Mouse (Mus musculus) cerebellum, postnatal 25 days (tissue): ENCODE results near the gene Ugt1a8.
A peak's percentile ranks its signal among the peaks of the same experiment; 100 is the strongest.

ENCODE experiments used
- DNase-seq, 2 experiments: peaks; one replicate each; pipeline ENCODE4 v3.0.0; 2021; ENCODE audit warnings: mixed read lengths in 2 of 2

The Ugt1a8 gene

DNA sequence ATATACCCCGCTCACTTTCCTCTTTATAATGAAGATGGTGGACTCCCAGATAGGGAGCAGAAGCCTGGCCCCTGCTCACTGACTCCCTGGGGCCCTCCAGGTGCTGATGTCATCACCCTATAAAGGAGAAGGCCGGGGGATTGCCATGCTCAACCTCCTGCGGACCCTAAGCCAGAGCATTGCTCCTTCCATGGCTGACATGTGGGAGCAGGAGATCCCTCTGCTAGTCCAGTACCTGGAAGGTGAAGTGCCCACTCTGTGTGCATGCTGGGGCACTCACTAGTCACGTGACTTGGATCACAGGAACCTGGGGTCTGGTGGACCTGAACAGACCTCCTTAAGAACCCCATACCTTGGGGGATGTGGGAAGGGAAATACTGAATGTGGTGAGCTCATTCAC lies 153.0 kb downstream of the Ugt1a8 start:
- DNase-seq = no peak

DNA sequence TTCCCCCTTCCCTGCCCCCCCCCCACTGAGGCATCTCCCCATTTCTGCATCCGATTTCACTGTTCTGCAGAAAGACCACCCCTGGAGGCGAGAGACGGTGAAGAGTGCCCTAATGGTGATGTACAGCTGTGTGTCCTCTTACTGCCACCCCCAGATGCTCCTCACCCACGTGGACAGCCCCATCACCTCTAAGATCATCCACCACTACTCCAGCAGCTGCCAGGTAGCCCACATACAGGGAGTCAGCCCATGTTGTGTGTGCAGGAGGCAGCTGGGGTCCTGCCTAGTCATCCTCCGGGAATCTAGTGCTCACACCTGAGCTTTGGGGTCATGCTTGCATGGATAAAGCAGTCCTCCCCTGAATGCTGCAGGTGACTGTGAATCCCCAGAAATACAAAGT lies 156.2 kb downstream of the Ugt1a8 start:
- DNase-seq = no peak

DNA sequence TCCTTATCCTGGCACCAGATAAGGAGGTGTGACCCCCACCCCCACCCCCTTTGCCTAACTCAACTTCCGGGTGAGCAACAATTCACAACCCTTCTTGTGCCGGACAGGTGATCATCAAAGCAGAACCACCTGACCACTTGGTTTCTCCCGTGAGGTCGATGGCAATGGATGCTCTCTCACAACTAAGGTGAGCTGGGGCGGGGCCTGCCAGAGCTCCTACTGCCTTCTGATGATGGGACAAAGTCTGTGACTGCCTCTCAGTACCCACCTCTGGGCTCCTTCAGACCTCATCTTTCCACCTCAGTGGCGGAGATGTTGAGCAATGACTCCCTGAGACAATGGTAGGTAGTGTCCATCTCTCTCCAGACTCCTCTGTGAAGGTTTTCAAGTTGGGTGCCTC lies 158.3 kb downstream of the Ugt1a8 start:
- no peak for DNase-seq

DNA sequence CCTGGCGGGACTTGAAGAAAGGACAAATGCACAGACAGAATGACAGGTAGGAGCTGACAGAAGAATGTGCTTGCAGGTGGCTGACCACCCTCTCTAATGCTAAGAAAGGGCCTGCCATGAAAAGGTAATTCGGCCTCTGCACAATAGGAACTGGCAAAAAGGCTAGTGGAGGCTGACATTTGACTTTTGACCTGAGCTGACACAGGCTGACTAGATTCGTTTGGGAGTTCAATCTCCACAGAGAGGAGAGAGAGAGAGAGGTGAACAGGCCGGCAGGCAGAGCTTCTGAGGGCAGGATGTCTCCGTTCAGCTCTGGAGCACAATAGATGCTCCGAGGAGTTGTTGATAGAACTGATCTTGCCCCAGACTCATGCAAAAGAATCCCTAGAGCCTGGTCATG lies 158.8 kb downstream of the Ugt1a8 start:
- no peak for DNase-seq

DNA sequence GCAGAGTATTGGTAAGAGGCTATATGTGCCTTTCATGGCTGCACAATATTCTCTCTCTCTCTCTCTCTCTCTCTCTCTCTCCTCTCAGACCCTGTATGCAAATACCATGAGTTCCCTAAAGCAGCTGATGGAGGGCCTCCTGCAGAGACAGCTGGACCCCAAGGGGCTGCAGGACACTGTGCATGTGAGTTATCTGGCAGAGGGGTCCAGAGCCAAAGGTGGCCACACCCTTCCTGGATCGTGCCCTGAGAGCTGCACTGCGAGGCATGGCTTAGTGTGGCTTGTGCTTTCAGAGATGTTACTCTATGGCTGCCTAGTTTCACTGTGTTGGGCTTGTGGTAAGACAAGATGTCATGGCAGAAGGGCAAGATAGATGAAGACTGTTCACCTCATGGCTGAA lies 160.0 kb downstream of the Ugt1a8 start:
- no peak for DNase-seq

DNA sequence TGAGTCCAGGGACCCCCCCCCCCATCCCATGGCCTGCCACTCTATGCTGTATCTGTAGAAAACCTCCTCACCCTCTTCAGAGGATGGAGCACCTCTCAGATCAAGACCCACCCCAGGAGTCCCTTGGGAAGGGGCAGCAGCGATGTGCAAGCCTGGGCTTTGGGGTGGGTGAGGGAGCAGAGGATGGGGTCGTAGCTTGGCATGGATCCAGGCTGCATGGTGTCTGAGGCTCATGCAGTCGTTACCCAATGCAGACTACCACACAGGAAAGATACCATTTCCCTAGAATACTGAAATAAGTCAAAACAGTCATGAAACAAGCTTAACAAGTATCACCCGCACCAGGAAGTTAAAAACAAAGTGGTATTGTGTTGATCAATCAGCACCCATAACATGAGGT lies 161.0 kb downstream of the Ugt1a8 start:
- DNase-seq = peak in 1 of 2 experiments; percentile 28

DNA sequence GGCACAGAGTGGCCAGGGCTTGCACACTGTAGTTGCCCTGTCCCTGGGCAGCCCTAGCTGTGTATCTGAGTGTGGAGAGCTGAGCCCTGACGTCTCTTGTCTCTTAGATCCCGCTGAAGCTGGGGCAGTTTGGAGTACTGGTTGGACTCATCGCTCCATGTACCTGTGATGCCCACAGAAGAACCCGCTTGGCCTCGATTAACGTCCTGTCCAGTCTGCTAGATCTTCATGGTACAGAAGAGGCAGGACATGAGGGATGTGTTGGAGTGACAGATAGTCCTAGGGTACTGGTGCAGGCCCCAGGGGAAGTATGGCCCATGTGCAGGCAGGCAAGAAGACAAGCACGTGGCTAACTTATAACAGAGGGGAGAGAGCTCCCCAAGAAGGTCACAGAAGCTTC lies 162.0 kb downstream of the Ugt1a8 start:
- DNase-seq = no peak

DNA sequence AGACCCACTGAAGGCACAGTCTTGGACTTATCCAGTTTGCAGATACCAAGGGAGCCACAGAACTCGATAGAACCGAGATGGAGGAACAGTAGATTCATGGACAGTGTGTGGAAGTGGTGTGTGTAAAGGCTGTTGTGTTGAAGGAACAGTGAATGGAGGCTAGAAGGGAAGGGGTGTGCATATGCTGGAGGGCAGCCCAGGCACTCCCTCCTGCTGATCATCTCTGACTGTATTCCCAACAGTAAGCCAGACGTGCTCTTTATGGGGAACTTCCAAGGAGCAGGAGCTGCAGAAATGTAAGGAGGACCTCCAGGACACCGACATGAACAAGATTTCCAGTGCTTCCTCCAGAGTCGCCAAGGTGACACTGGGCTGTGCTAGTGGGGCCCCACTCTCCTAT lies 162.4 kb downstream of the Ugt1a8 start:
- DNase-seq = no peak

DNA sequence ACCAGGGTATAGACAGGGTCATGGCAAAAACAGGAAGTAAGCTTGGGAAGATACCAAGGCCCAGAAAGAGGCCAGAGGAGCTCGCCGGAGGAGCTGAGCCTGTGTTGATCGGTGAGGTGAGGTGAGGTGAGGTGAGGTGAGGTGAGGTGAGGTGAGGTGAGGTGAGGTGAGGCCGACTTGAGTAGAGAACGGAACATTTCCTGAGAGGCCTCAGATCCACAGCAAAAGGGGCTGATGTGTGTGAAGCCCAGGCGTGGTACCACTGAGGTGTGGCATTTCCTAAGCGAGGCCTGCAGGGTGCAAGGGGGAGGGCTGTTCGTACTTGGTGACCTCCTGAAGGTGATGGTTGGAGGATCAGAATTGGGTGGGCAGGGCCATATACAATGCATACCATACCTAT lies 165.5 kb downstream of the Ugt1a8 start:
- DNase-seq = no peak

DNA sequence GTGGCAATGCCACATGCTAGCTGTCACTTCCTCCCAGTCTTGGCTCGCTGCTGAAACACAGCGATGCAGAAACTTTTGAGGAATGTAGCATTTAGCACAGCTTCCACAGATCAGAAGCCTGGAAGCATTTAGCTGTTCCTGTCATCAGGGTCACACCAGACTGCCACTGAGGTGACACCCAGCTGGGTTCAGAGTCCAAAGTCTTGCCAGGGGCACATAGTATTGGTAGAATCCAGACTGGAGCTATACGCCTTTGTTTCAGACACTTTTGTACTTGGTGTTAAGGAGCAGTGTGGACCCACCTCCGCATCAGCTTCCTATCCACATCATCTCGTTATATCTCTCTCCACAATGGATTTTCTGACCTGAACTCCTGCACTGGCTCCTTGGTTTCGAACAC lies 165.9 kb downstream of the Ugt1a8 start:
- no peak for DNase-seq

DNA sequence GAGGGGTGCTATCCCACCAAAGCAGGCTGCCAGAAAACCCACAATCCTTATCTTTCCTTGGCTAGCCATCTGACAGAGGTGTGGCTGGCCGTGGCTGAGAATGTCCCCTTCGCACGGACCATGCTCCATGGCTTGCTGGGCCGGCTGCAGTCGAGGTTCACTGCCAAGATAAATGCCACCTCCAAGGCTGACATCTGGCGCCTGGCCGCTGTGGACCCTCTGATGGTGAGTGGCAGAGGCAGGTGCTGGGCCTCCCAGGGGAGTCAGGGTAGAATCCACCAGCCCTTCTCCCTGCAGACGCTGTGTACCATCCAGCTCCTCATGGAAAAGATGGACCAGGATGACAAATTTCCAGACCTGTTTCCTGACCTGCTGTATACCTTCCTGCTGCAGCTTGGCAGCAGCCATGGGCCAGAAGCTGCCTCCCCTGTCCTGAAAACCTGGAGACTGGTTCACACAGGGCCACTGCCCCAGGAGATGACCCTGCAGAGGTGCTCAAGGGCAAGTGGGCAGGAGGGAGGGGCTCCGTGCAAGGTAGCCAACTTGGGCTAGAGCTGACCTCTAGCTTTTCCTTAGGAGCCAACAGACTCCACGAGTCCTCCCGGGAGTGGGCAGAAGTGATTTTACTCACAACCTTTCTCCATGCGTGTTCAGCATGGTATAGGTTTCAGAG lies 167.3 kb downstream of the Ugt1a8 start:
- peak in 1 of 2 experiments; percentile 38 for DNase-seq

DNA sequence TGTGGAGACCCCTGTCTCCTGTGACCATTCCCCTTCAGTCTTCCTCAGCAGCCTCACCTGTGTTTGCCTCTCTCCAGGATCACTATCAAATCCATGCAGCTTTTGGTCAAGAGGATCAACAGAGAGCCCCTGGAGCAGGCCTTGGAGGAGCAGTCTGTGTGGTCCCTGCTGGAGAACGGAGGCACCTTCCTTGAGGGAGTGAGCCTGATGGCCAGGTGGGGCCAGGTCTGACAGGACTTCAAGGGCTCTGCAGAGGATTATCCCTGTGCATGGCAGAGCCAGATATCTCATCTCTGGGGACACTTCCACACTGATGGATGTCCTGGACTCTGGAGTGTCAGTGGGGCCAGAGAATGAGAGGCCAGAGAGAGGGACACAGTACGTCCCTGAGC lies 167.8 kb downstream of the Ugt1a8 start:
- DNase-seq = peak in 1 of 2 experiments; percentile 35

DNA sequence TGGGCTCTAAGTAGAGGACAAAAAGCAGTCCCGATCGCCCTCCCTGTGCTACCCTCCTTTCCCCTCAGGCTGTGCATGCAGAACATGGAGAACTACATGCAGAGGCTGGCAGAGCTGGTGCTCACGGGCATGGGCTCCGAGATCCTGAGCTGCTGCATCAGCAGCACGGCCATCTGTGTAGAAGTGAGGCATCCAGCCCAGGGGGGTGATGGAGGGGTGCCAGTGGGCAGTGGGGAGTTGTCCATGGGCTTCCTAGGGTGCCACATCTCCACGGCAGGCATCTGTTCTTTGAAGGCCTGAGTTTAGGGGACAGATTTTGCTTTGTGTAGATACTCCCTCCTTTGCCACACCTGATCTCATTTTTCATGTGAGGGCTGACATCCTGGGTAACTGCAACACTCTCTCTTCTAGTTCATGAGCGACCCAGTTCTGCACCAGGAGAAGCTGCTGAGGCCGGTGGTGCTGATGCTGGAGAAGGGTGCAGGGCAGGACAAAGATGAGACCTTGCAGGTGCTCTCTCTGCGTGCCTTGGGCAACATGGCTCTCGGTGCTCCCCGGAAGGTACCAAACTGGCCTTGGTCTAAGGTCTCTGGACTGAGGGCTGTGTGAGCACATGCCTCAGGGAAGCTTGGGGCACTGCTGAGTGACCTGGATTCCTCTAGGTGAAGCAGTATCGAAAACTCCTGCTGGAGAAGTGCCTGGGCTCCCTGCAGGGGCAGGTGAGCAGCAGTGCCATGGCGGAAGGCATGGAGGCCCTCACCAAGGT lies 168.6 kb downstream of the Ugt1a8 start:
- peak; percentile 54 to 62 for DNase-seq

DNA sequence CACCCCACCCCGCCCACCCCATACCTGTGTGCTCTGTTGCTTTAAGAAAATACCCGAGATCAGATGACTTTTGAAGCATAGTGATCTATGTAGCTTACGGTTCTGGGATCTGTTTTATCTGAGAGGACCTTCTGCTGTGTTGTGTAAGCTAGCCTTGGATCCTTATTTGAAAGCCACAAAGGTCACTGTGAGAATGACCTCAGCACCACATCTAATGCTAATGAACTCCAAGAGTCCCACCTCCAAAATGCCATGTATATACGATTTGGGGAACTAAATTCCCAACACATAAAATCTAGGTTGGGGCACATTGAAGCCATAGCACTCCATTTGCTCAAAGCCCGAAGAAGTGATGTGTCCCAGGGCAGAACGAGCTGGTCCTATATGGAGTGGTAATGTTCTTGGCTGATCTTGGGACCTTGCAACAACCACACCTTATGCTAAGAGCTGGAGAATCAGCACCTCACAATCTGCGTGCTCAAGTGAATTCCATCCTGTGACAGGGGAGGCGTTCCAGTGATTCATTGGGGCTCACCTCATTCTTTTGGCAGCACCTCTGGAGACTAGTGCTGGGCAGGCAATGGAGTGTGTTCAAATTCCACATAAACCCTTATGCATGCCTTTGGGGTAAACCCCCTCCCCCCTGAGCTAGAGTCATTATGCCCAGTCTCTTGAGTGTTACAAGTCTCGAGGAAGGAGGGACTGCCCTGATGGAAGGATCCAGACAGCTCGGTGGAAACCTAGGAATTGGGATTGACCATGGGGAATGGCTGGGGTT lies 169.5 kb downstream of the Ugt1a8 start:
- DNase-seq = no peak

DNA sequence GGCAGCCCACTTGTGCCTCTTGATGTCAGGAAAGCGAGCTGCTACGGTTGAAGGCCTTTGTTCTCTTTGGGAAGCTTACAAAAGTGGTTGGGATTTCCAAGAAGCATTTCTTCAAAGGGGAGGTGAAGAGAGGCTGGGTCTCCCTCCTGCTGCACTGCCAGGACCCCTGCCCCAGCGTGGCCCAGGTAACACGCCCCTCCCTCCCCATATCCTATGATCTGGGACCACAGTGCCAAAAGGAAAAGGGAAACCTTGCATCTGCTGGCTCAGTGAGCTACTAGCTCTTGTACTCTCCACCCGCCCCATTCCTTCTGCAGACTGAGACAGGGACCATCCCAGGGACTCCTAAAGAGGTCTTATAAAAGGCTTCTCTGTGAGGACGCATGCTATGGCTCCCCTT lies 170.1 kb downstream of the Ugt1a8 start:
- DNase-seq = no peak

DNA sequence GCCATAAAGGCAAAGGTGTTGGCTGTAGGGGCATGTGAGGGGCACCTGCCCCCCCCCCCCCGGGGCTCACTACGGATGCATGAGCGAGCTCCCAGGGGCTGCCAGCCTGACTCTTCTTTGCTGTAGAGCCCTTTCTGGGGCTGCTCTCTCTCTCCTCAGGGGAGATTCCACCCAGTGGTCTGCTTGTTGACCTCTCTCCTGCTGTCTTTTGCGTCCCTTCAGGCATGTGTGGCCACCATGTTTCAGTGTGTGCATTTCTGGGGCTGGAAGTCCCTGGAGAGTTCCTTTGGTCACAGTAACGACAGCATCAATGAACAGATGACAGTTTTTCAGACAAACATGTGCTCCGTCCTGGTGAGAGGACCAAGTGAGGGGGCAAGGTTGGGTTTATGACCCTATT lies 170.7 kb downstream of the Ugt1a8 start:
- DNase-seq = peak in 1 of 2 experiments; percentile 32

DNA sequence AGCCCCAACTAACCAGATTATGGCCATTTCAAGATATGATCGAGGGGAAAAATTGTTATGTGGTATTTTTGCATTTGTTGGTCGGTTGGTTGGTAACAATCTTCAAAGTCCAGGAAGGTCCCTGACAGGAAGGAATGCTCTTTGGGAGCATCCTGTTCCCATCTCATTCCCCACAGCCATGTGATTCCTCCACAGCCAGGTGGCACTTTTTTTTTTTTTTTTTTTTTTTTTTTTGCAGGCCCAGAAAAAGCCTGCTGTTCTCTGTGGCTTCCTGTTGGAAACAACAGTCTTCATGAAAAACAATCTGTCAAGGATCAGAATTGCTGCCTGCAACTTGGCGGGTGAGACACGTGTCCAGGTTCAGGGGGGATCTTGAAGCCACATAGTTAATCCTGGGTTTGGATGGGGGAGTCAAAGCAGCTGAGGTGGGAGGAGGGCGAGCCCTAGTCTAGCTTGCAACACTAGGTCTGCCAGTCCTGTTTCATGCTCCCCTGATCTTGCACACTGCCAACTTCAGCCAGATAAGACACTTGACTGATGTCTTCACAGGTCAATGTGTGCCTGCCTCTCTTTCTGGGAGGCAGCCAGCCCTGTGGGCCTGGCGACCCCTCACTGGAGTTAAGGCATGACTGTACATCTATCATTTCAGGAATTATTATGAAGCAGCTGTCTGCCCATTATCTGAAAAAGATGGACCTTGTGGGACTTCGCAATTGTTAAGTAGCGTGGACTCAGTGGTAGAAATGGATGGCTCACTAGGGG lies 171.4 kb downstream of the Ugt1a8 start:
- peak; percentile 42 to 55 for DNase-seq

DNA sequence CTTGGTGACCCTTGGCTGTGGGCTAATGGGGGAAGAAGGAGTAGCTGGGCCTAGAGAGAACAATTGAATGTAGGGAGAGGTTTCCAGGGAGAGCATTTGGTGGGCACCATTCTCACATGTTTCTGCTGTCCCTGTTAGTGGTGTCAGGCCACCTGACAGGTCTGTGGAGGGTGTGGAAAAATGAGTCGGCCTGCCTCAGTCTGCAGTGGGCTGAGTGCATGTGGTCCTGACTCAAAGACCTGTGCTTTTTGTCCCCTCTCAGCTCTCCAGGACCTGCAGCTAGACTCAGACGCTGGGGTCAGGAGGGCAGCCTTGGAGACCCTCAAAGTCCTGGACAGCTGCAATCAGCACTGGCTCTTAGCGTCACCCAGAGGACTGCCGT lies 172.0 kb downstream of the Ugt1a8 start:
- peak in 1 of 2 experiments; percentile 29 for DNase-seq

DNA sequence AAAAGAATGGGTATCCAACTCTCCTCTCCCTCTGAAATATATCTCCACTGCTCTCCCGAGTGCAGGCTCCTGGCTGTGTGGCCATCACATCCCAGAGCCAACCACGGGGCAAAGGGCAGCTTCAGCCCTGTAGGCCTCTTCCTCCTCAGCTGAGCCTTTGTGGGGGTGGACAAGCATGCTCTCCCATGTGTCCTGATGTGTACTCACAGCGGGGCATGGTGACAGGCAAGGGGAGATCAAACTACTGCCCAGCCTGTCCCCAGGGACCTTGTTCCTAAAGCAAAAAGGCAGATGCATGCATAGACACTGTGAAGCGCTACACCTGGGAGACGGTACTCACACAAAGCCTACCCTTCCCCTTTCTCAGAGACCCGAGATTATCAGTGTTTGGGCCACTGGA lies 172.5 kb downstream of the Ugt1a8 start:
- DNase-seq = peak in 1 of 2 experiments; percentile 51

DNA sequence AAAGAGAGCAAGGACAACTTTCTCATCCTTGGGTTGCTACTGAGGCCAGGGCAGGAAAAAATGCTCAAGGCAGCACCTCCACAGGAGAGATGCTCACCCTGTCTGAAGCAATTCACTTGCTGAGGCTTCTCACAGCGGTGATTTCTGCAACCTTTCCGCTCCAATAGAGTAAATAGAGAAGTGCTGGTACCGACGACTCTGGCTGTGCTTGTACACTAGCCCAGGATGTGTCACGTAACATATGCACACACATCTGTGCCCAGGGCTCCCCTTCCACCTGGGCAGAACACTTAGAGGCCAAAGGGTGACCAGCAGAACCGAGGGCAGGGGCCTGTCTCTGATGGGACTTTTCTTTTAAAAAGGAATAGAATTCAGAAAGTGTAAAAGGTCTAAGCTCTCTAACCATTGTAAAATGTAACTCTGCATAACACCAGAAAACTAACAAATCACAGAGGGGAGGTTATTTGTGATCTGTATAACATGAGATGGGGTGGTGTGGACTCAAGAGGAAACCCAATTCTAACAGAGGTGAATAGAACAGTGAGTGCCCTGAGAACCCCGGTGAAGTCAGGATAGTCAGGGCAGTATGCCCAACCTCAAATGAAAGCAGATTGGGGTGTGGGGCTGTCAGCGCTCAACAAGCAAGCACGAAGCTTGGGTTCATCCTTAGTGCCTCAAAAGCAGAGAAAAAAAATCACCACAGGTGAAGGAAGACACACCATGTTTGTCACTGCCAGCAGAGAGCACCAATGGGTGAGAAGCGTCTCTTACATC lies 173.2 kb downstream of the Ugt1a8 start:
- DNase-seq = no peak

DNA sequence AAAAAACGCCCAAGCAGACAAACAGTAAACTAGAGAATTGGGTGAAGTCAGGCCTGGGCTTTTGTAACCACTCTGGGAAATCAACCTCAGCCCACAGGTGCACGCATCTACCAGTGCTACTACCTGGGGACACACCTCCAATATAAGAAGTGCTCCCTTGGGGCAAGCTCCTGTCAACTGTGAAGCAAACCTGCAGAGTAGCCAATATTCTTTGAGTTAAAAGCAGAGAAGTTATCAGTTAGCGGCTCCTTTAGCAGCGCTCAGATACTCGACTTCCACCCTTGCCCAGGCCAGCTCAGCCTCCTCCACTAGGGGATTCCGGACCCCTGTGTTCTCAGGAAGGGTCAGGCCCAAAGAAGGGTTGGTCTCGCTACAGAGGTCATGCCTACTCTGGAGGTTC lies 174.1 kb downstream of the Ugt1a8 start:
- no peak for DNase-seq

DNA sequence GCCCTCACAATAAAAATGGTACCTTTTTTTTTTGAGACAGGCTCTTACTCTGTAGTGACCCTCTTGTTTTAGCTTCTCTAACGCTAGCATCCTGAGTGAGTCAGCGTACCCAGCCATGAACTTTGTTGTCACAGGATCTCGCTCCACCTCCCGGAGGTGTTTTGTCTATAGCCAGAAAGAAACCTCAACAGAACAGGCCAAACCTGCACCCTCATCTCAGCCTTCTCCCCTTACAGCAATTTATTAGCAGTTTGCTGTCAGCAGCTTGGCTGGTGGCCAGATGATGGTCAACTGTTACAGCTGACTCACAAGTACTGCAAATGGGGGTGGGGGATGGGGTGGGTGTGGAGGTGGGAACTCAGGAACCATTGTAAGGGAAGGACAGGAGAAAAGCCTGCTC lies 174.6 kb downstream of the Ugt1a8 start:
- DNase-seq = peak in 1 of 2 experiments; percentile 57
